Mouse (Mus musculus) C2C12 (cell line): ENCODE data around the gene Nop10.

ENCODE experiments used
- FOSL1 ChIP-seq: IDR thresholded peaks from one replicate; pipeline ENCODE4 v1.8.0; 2011; ENCODE audit warnings: mild to moderate bottlenecking, low read length; ENCODE audit not compliant: poor library complexity, insufficient read depth, severe bottlenecking
- MYOD1 ChIP-seq: IDR thresholded peaks from one replicate; pipeline ENCODE4 v1.6.1; 2011; ENCODE audit warnings: low read depth; ENCODE audit not compliant: control insufficient read depth, insufficient read length
- MYOG ChIP-seq: IDR thresholded peaks from one replicate; pipeline ENCODE4 v1.6.1; 2011; ENCODE audit not compliant: control insufficient read depth, insufficient read length; ENCODE audit errors: extremely low read depth

- TF ChIP-seq FOSL1 (no peak), MYOD1 (no peak), MYOG (no peak)
These were observed 5.1 kb downstream of the Nop10 start for GRCm38 (mm10) chr2:112266780-112267179.
